Mouse (Mus musculus) MEL (cell line): ENCODE data around the gene 4931428F04Rik. TPM values are rescaled to one million over a fixed set of nuclear protein-coding genes. Genes with fewer than 3 reads are reported as not detected.

Experiments used
- DNase-seq: peaks from one replicate; pipeline ENCODE4 v3.0.0; 2011; ENCODE audit warnings: low read depth, low spot score
- H3K27ac ChIP-seq: 2 replicates; pipeline ENCODE4 v1.5.1; 2012; ENCODE audit warnings: low read depth, mild to moderate bottlenecking, control low read depth, low read length, moderate library complexity; ENCODE audit not compliant: control insufficient read depth
- H3K27me3 ChIP-seq, 2 experiments: fragments of 150-350 bp in 1 of 2; sonication (generic) in 1 of 2; 2 replicates each; pipeline ENCODE4 v1.6.1; 2012; ENCODE audit warnings: low read length in 2 of 2, mild to moderate bottlenecking in 2 of 2, improper control_type of control experiment in 1 of 2, moderate library complexity in 1 of 2; ENCODE audit not compliant: insufficient read depth in 2 of 2, control insufficient read depth in 1 of 2
- H3K36me3 ChIP-seq, 2 experiments: 2 replicates each; pipeline ENCODE4 v1.6.1; 2012 to 2014; ENCODE audit warnings: low read length in 2 of 2, improper control_type of control experiment in 1 of 2, inconsistent platforms in 1 of 2, mild to moderate bottlenecking in 1 of 2; ENCODE audit not compliant: insufficient read depth in 2 of 2, control insufficient read depth in 1 of 2
- H3K4me1 ChIP-seq, 2 experiments: fragments of 150-350 bp in 1 of 2; sonication (generic) in 1 of 2; 2 replicates each; pipeline ENCODE4 v1.6.1; 2012; ENCODE audit warnings: low read length in 2 of 2, improper control_type of control experiment in 1 of 2, mild to moderate bottlenecking in 1 of 2; ENCODE audit not compliant: insufficient read depth in 2 of 2, control insufficient read depth in 1 of 2
- H3K4me3 ChIP-seq, 2 experiments: fragments of 150-350 bp in 1 of 2; sonication (generic) in 1 of 2; 2 replicates each; pipeline ENCODE4 v1.5.1; 2012; ENCODE audit warnings: low read depth in 2 of 2, low read length in 2 of 2, mild to moderate bottlenecking in 2 of 2, moderate library complexity in 2 of 2, control low read depth in 1 of 2, improper control_type of control experiment in 1 of 2; ENCODE audit not compliant: control insufficient read depth in 1 of 2, insufficient read depth in 1 of 2
- H3K79me2 ChIP-seq: 2 replicates; pipeline ENCODE4 v1.6.1; 2012; ENCODE audit warnings: mild to moderate bottlenecking, low read length, moderate library complexity; ENCODE audit not compliant: control insufficient read depth, poor library complexity, insufficient read depth
- H3K9ac ChIP-seq: 2 replicates; pipeline ENCODE4 v1.6.1; 2012; ENCODE audit warnings: low read depth, mild to moderate bottlenecking, control low read depth, low read length, moderate library complexity; ENCODE audit not compliant: control insufficient read depth, poor library complexity, severe bottlenecking
- H3K9me3 ChIP-seq: fragments of 150-350 bp; sonication (generic); replicated peaks from 2 replicates; pipeline ENCODE4 v1.6.1; 2012; ENCODE audit warnings: mild to moderate bottlenecking, low read length, improper control_type of control experiment, moderate library complexity; ENCODE audit not compliant: insufficient read depth
- CHD1 ChIP-seq: IDR thresholded peaks from 2 replicates; pipeline ENCODE4 v1.6.1; 2012; ENCODE audit warnings: low read depth, mild to moderate bottlenecking, inconsistent platforms, low read length, improper control_type of control experiment
- CTCF ChIP-seq, 3 experiments: IDR thresholded peaks in 2 of 3; conservative IDR thresholded peaks in 1 of 3; 2 replicates each; pipeline ENCODE4 v1.5.1; 2011 to 2012; ENCODE audit warnings: low read length in 3 of 3, low read depth in 2 of 3, mild to moderate bottlenecking in 2 of 3, improper control_type of control experiment in 1 of 3, inconsistent platforms in 1 of 3, mixed read lengths in 1 of 3, moderate library complexity in 1 of 3; ENCODE audit not compliant: control insufficient read depth in 1 of 3, insufficient read depth in 1 of 3, poor library complexity in 1 of 3, severe bottlenecking in 1 of 3
- E2F4 ChIP-seq: IDR thresholded peaks from 2 replicates; pipeline ENCODE4 v1.6.1; 2011; ENCODE audit warnings: low read depth, low read length, improper control_type of control experiment, borderline replicate concordance
- ELF1 ChIP-seq: IDR thresholded peaks from 2 replicates; pipeline ENCODE4 v1.6.1; 2014; ENCODE audit warnings: low read depth, mild to moderate bottlenecking, inconsistent platforms, low read length, improper control_type of control experiment, moderate library complexity
- ETS1 ChIP-seq: IDR thresholded peaks from 2 replicates; pipeline ENCODE4 v1.6.1; 2012; ENCODE audit warnings: low read depth, mild to moderate bottlenecking, inconsistent platforms, low read length, improper control_type of control experiment, moderate library complexity
- GATA1 ChIP-seq: IDR thresholded peaks from 2 replicates; pipeline ENCODE4 v1.6.1; 2011; ENCODE audit warnings: low read depth, low read length, improper control_type of control experiment
- HCFC1 ChIP-seq: IDR thresholded peaks from 2 replicates; pipeline ENCODE4 v1.6.1; 2012; ENCODE audit warnings: low read depth, mild to moderate bottlenecking, inconsistent platforms, low read length, improper control_type of control experiment, moderate library complexity
- KAT2A ChIP-seq: conservative IDR thresholded peaks from 2 replicates; pipeline ENCODE4 v1.6.1; 2012; ENCODE audit warnings: low read depth, low read length, improper control_type of control experiment, inconsistent platforms
- MAFK ChIP-seq: IDR thresholded peaks from 2 replicates; pipeline ENCODE4 v1.6.1; 2011; ENCODE audit warnings: low read depth, mild to moderate bottlenecking, low read length, improper control_type of control experiment, borderline replicate concordance
- MYB ChIP-seq: IDR thresholded peaks from 2 replicates; pipeline ENCODE4 v1.6.1; 2011; ENCODE audit warnings: mild to moderate bottlenecking, low read depth, low read length, improper control_type of control experiment
- NRF1 ChIP-seq: IDR thresholded peaks from 2 replicates; pipeline ENCODE4 v1.6.1; 2014; ENCODE audit warnings: low read depth, mild to moderate bottlenecking, inconsistent platforms, low read length, improper control_type of control experiment, moderate library complexity; ENCODE audit not compliant: poor library complexity, insufficient read depth, severe bottlenecking
- POLR2A ChIP-seq, 2 experiments: IDR thresholded peaks; 2 replicates each; pipeline ENCODE4 v1.6.1; 2011 to 2012; ENCODE audit warnings: low read length in 2 of 2, mild to moderate bottlenecking in 2 of 2, control low read depth in 1 of 2, improper control_type of control experiment in 1 of 2, low read depth in 1 of 2, moderate library complexity in 1 of 2; ENCODE audit not compliant: control insufficient read depth in 1 of 2, insufficient read depth in 1 of 2, poor library complexity in 1 of 2
- POLR2AphosphoS5 ChIP-seq: IDR thresholded peaks from 2 replicates; pipeline ENCODE4 v1.6.1; 2012; ENCODE audit warnings: low read depth, borderline replicate concordance, mild to moderate bottlenecking, inconsistent platforms, low read length, moderate library complexity, mixed read lengths
- RCOR1 ChIP-seq: IDR thresholded peaks from 2 replicates; pipeline ENCODE4 v1.6.1; 2012; ENCODE audit warnings: low read depth, mild to moderate bottlenecking, inconsistent platforms, low read length, improper control_type of control experiment
- SIN3A ChIP-seq: IDR thresholded peaks from 2 replicates; pipeline ENCODE4 v1.6.1; 2012; ENCODE audit warnings: low read length, improper control_type of control experiment, inconsistent platforms
- TAL1 ChIP-seq: IDR thresholded peaks from 2 replicates; pipeline ENCODE4 v1.6.1; 2012; ENCODE audit warnings: mild to moderate bottlenecking, inconsistent platforms, low read length, moderate library complexity, mixed read lengths
- TBP ChIP-seq: IDR thresholded peaks from 2 replicates; pipeline ENCODE4 v1.8.0; 2011; ENCODE audit warnings: low read depth, low read length, improper control_type of control experiment
- UBTF ChIP-seq: IDR thresholded peaks from 2 replicates; pipeline ENCODE4 v1.6.1; 2012; ENCODE audit warnings: low read depth, mild to moderate bottlenecking, inconsistent platforms, low read length, improper control_type of control experiment, moderate library complexity, borderline replicate concordance; ENCODE audit not compliant: insufficient read depth
- USF1 ChIP-seq: IDR thresholded peaks from 2 replicates; pipeline ENCODE4 v1.6.1; 2014; ENCODE audit warnings: low read depth, mild to moderate bottlenecking, inconsistent platforms, low read length, improper control_type of control experiment, moderate library complexity
- USF2 ChIP-seq, 2 experiments: IDR thresholded peaks; 2 replicates each; pipeline ENCODE4 v1.6.1; 2011 to 2012; ENCODE audit warnings: improper control_type of control experiment in 2 of 2, low read length in 2 of 2, borderline replicate concordance in 1 of 2, inconsistent platforms in 1 of 2, low read depth in 1 of 2, mild to moderate bottlenecking in 1 of 2; ENCODE audit not compliant: insufficient read depth in 1 of 2
- ZC3H11A ChIP-seq: IDR thresholded peaks from 2 replicates; pipeline ENCODE4 v1.6.1; 2012; ENCODE audit warnings: low read depth, mild to moderate bottlenecking, inconsistent platforms, low read length, improper control_type of control experiment
- ZMIZ1 ChIP-seq: IDR thresholded peaks from 2 replicates; pipeline ENCODE4 v1.6.1; 2012; ENCODE audit warnings: low read depth, mild to moderate bottlenecking, inconsistent platforms, low read length, improper control_type of control experiment, moderate library complexity
- polyA plus RNA-seq, 2 experiments: library from polyadenylated mRNA; stranded (reverse) in 1 of 2; unstranded in 1 of 2; fragments of >175 nt in 1 of 2; fragments of >200 nt in 1 of 2; gene quantifications; 2 replicates each; pipeline versions ENCODE4 v1.2.1 to v1.2.4; 2012; ENCODE audit warnings: low replicate concordance in 2 of 2, low read depth in 1 of 2; ENCODE audit not compliant: insufficient read length in 2 of 2, insufficient read depth in 1 of 2, missing spikeins in 1 of 2
- total RNA-seq: library from RNA; depleted of rRNA; stranded (reverse); fragments of 300-350 nt; gene quantifications from 2 replicates; pipeline ENCODE4 v1.2.3, GENCODE M21; 2012

The 4931428F04Rik gene
- total and polyA plus RNA-seq, 3 experiments = 8.2 to 13.0 TPM; not detected in 1

- TF ChIP-seq NRF1 (0 out of 2 replicates have a peak, but pooled peaks have one; percentile 19), ZMIZ1 (peak; percentile 41; the same call in 1 of the 2 replicates), GATA1 (no peak), USF1 (no peak), SIN3A (peak; percentile 40; the same call in 1 of the 2 replicates)
Observed at GRCm38 (mm10) chr8:105269461-105269947, 20.2 kb downstream of the 4931428F04Rik start, which contains the start of gene Hsf4 (continued).

GRCm38 (mm10) chr8:105269075-105269458 lies 20.6 kb downstream of the 4931428F04Rik start:
- no peak for DNase-seq
- Histone ChIP-seq H3K4me3 (peak overlapping the region; percentile 74 to 81), H3K27me3 (no peaks in the 10 kb centered on the region), H3K27ac (peak overlapping the region; percentile 45), H3K36me3 (peaks cover 0 to 10% of the 10 kb centered on the region in 2 experiments; a peak in 2 of 4 replicates), H3K9me3 (no peaks in the 10 kb centered on the region), H3K79me2 (peaks cover 6% of the 10 kb centered on the region), H3K4me1 (peaks cover 7 to 16% of the 10 kb centered on the region in 2 experiments), H3K9ac (peak overlapping the region; percentile 96)
- TF ChIP-seq SIN3A (no peak), USF2 (IDR thresholded peaks at IDR 0.05; ENCODE audit: borderline replicate concordance in 1 of 2, insufficient read depth in 1 of 2, low read depth in 1 of 2, low read length in 2 of 2) (no peak), NRF1 (no peak), ELF1 (no peak), USF1 (no peak), POLR2A (IDR thresholded peaks at IDR 0.05; ENCODE audit: control insufficient read depth in 1 of 2, insufficient read depth in 1 of 2, low read depth in 1 of 2, low read length in 2 of 2, poor library complexity in 1 of 2) (no peak), UBTF (no peak), KAT2A (no peak), MYB (no peak), ETS1 (no peak)

- H3K27me3 ChIP-seq = no peaks in the 10 kb centered on the region
- no peak for DNase-seq
Observed at GRCm38 (mm10) chr8:105268342-105269074, 21.2 kb downstream of the 4931428F04Rik start.

More at GRCm38 (mm10) chr8:105268342-105269074, 21.2 kb downstream of the 4931428F04Rik start:
- peaks cover 7 to 17% of the 10 kb centered on the region in 2 experiments for H3K4me1 ChIP-seq
- no peak overlapping the region for H3K9ac ChIP-seq
- H3K9me3 ChIP-seq = no peaks in the 10 kb centered on the region
- no peak overlapping the region for H3K4me3 ChIP-seq
- TF ChIP-seq E2F4 (no peak), ELF1 (no peak), ZC3H11A (no peak), GATA1 (no peak), HCFC1 (no peak), MAFK (no peak), TBP (no peak), ETS1 (no peak), NRF1 (no peak), CHD1 (no peak), USF1 (no peak), RCOR1 (no peak), CTCF (IDR thresholded peaks at IDR 0.05 in 2 of 3, conservative IDR thresholded peaks at IDR 0.05 in 1 of 3; ENCODE audit: control insufficient read depth in 1 of 3, insufficient read depth in 1 of 3, low read depth in 2 of 3, low read length in 3 of 3, poor library complexity in 1 of 3, severe bottlenecking in 1 of 3) (no peak), POLR2AphosphoS5 (no peak), TAL1 (no peak), UBTF (no peak), ZMIZ1 (no peak), USF2 (IDR thresholded peaks at IDR 0.05; ENCODE audit: borderline replicate concordance in 1 of 2, insufficient read depth in 1 of 2, low read depth in 1 of 2, low read length in 2 of 2) (no peak)
- peaks cover 10% of the 10 kb centered on the region for H3K79me2 ChIP-seq
- peaks cover 0 to 10% of the 10 kb centered on the region in 2 experiments; a peak in 2 of 4 replicates for H3K36me3 ChIP-seq
- H3K27ac ChIP-seq = no peak overlapping the region
